Mouse (Mus musculus) intestine, embryonic 15.5 days (tissue): Measurements from ENCODE around the gene Dock1. TPM values are rescaled to one million over a fixed set of nuclear protein-coding genes. Genes with fewer than 3 reads are reported as not detected.

ENCODE experiments used
- ATAC-seq: fragments of 200-750 bp; cut with Nextera tagmentation; 2 replicates; pipeline ENCODE4 v1.8.0; 2017; ENCODE audit warnings: moderate TSS enrichment, moderate library complexity
- H3K27ac ChIP-seq: fragments of 300-500 bp; sonication (generic); 2 replicates; pipeline ENCODE4 v1.5.1; 2015; ENCODE audit warnings: mild to moderate bottlenecking, inconsistent platforms
- H3K27me3 ChIP-seq: fragments of 300-500 bp; sonication (generic); replicated peaks from 2 replicates; pipeline ENCODE4 v1.6.1; 2015; ENCODE audit warnings: inconsistent platforms
- H3K36me3 ChIP-seq: fragments of 300-500 bp; sonication (generic); 2 replicates; pipeline ENCODE4 v1.6.1; 2015; ENCODE audit warnings: inconsistent platforms
- H3K4me1 ChIP-seq: fragments of 300-500 bp; sonication (generic); replicated peaks from 2 replicates; pipeline ENCODE4 v1.6.1; 2015; ENCODE audit warnings: inconsistent platforms
- H3K4me2 ChIP-seq: fragments of 300-500 bp; sonication (generic); replicated peaks from 2 replicates; pipeline ENCODE4 v1.6.1; 2015; ENCODE audit warnings: mild to moderate bottlenecking, inconsistent platforms
- H3K4me3 ChIP-seq: fragments of 300-500 bp; sonication (generic); replicated peaks from 2 replicates; pipeline ENCODE4 v1.5.1; 2015; ENCODE audit warnings: inconsistent platforms
- H3K9ac ChIP-seq: fragments of 300-500 bp; sonication (generic); 2 replicates; pipeline ENCODE4 v1.6.1; 2015; ENCODE audit warnings: inconsistent platforms
- H3K9me3 ChIP-seq: fragments of 300-500 bp; sonication (generic); 2 replicates; pipeline ENCODE4 v1.6.1; 2016; ENCODE audit warnings: inconsistent platforms
- WGBS: fragments of 180-500 bp; shearing (Covaris S2); methylation state at CpG from one replicate; pipeline ENCODE4 v1.1.7; 2015; 5-methylcytosine and 5-hydroxymethylcytosine counted together
- polyA plus RNA-seq: library from polyadenylated mRNA; unstranded; fragments of >200 nt; fragmentation: Nextera tagmentation; extraction: Ambion mirVana; gene quantifications from 2 replicates; pipeline ENCODE4 v1.2.1, GENCODE M21; 2015

Dock1 gene
- polyA plus RNA-seq, 1 experiment from 2014 or later, result 29.5 TPM

DNA sequence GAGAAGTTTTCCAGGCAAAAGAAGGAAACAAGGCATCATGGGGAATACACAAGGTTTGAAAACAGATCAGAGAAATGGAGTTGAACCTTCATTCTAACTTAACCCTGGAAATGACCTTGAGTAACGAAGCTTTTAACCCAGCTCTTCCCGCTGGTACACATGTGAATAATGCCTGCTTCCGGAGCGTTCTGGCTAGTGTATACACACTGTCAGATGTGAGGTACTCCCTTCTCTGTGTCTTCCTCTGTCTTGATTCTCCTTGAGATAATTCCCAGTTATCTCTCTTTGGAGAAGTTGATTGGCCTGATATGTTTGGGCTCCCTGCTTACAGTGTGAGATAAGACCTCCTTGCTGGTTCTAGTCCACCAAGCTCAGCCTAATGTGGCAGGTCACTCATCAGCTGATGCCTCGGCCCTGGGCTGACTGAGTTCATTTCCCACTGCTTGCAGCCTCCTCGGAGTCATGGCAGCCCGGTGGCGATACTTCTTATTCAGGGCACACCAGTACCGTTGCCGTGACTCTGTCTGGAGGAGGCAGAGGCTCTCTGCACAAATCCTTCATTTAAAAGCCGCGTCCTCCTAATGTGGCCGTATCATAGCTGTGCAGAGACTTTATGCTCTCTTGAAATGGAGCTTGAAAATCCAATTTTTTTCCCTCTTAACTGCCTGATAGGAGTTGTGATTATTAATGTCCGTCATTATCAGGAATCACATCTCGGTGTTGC lies 102.6 kb downstream of the Dock1 start:
- H3K27me3 ChIP-seq, result no peaks in the 10 kb centered on the region
- no peak overlapping the region for H3K9ac ChIP-seq
- H3K4me2 ChIP-seq, result no peak overlapping the region
- WGBS, result 79% methylated on average over 15 of the region's 15 CpGs
- H3K27ac ChIP-seq, result no peak overlapping the region
- H3K4me1 ChIP-seq, result no peaks in the 10 kb centered on the region
- ATAC-seq, result no peak
- H3K36me3 ChIP-seq, result peaks cover 27% of the 10 kb centered on the region
- no peak overlapping the region for H3K4me3 ChIP-seq
- no peaks in the 10 kb centered on the region for H3K9me3 ChIP-seq

GRCm38 (mm10) chr7:134773761-134774415 lies 103.4 kb downstream of the Dock1 start:
- H3K4me1 ChIP-seq, result no peaks in the 10 kb centered on the region
- H3K27me3 ChIP-seq, result no peaks in the 10 kb centered on the region
- peaks cover 18% of the 10 kb centered on the region for H3K36me3 ChIP-seq
- no peak overlapping the region for H3K4me2 ChIP-seq
- peak; percentile 93 for ATAC-seq
- no peak overlapping the region for H3K9ac ChIP-seq
- H3K27ac ChIP-seq, result 0 out of 2 replicates have a peak overlapping the region, but pooled peaks have one; percentile 48
- no peaks in the 10 kb centered on the region for H3K9me3 ChIP-seq
- H3K4me3 ChIP-seq, result no peak overlapping the region
- 59% methylated on average over 6 of the region's 6 CpGs for WGBS

GRCm38 (mm10) chr7:134774468-134775162 lies 104.2 kb downstream of the Dock1 start:
- Histone ChIP-seq H3K27me3 (no peaks in the 10 kb centered on the region), H3K9ac (no peak overlapping the region), H3K9me3 (no peaks in the 10 kb centered on the region), H3K4me2 (no peak overlapping the region), H3K4me3 (no peak overlapping the region), H3K36me3 (peaks cover 11% of the 10 kb centered on the region), H3K4me1 (no peaks in the 10 kb centered on the region), H3K27ac (no peak overlapping the region)
- ATAC-seq, result no peak
- 88% methylated on average over 6 of the region's 6 CpGs for WGBS

- Histone ChIP-seq H3K9ac (no peak overlapping the region), H3K36me3 (peaks cover 8% of the 10 kb centered on the region), H3K4me3 (no peak overlapping the region), H3K9me3 (no peaks in the 10 kb centered on the region), H3K27ac (no peak overlapping the region), H3K4me2 (no peak overlapping the region), H3K4me1 (no peaks in the 10 kb centered on the region), H3K27me3 (no peaks in the 10 kb centered on the region)
- ATAC-seq, result no peak
- WGBS, result 84% methylated on average over 10 of the region's 10 CpGs
These were observed 105.2 kb downstream of the Dock1 start for GRCm38 (mm10) chr7:134775671-134776070.

DNA sequence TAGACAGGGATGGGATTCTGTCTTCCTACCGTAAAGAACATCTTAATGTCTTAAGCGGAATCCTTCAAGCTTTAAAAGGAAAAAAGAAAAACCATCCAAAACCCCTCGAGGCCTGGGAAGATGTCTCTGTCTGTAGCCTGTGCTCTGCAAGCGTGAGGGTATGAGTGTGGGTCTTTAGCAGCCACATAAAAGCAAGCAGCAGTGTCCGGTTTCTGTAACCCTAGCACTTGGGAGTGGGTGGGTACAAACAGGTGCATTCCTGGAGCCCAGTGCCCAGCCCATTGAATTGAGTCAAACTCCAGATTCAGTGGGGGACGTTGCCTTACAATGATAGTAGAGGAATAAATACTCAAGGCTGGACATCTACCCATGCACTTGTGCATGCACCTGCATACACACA lies 105.9 kb downstream of the Dock1 start:
- Histone ChIP-seq H3K4me3 (no peak overlapping the region), H3K27me3 (no peaks in the 10 kb centered on the region), H3K36me3 (peaks cover 5% of the 10 kb centered on the region; the same call in 1 of the 2 replicates), H3K27ac (no peak overlapping the region), H3K9me3 (no peaks in the 10 kb centered on the region), H3K4me2 (no peak overlapping the region), H3K4me1 (no peaks in the 10 kb centered on the region), H3K9ac (no peak overlapping the region)
- no peak for ATAC-seq
- 81% methylated on average over 6 of the region's 6 CpGs for WGBS

DNA sequence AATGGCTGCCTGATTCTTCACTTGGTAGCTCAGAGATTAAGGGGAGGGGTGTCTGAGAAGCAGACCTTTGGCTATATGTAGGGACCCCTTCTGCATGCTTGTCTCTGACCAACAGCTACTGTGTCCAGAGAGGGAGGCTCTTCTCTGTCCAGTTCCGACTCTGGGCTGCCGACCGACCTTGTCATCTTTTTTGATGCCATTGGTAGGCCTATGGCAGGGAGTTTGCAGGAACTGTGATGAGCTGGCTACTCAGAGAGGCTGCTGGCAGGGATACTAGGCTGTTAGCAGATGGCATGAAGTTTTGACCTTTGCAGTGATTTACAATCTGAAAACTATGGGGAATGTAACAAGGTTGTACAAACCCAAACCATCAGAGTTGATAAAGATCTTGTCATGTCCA lies 109.3 kb downstream of the Dock1 start:
- Histone ChIP-seq H3K9ac (no peak overlapping the region), H3K27ac (no peak overlapping the region), H3K4me2 (no peak overlapping the region), H3K9me3 (no peaks in the 10 kb centered on the region), H3K27me3 (no peaks in the 10 kb centered on the region), H3K36me3 (peaks cover 14% of the 10 kb centered on the region; the same call in 1 of the 2 replicates), H3K4me1 (no peaks in the 10 kb centered on the region), H3K4me3 (no peak overlapping the region)
- no peak for ATAC-seq
- WGBS, result 90% methylated on average over 3 of the region's 3 CpGs

GRCm38 (mm10) chr7:134787110-134787509 lies 116.7 kb downstream of the Dock1 start:
- ATAC-seq, result no peak
- peaks cover 17% of the 10 kb centered on the region; the same call in 1 of the 2 replicates for H3K36me3 ChIP-seq
- 83% methylated on average over 4 of the region's 4 CpGs for WGBS

DNA sequence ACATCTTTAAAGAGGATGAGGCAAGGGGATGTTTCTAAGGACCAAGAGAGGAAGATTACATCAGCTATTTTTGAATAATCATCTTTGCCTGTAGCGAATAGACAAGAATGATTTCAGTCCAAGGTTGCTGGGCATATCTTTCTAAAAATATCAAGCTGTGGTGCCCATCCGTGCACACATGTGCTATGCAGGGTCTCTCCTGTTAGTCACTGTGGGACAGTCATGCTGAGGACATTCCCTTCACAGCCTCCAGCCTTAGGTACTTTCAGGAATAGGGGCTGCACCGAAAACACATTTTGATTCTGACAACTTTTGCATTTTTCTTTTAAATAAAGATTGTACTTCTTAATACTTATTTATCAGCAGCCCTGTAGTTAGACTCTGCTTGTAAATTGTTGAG lies 124.4 kb downstream of the Dock1 start:
- Histone ChIP-seq H3K4me2 (no peak overlapping the region), H3K4me3 (no peak overlapping the region), H3K27ac (no peak overlapping the region), H3K9ac (no peak overlapping the region), H3K27me3 (no peaks in the 10 kb centered on the region), H3K36me3 (peaks cover 13% of the 10 kb centered on the region; the same call in 1 of the 2 replicates), H3K4me1 (no peaks in the 10 kb centered on the region), H3K9me3 (no peaks in the 10 kb centered on the region)
- 94% methylated on average over 3 of the region's 3 CpGs for WGBS
- no peak for ATAC-seq

More at GRCm38 (mm10) chr7:134787110-134787509, 116.7 kb downstream of the Dock1 start:
- Histone ChIP-seq H3K9me3 (no peaks in the 10 kb centered on the region), H3K27ac (no peak overlapping the region), H3K9ac (no peak overlapping the region), H3K4me2 (no peak overlapping the region), H3K4me3 (no peak overlapping the region), H3K27me3 (no peaks in the 10 kb centered on the region), H3K4me1 (no peaks in the 10 kb centered on the region)

DNA sequence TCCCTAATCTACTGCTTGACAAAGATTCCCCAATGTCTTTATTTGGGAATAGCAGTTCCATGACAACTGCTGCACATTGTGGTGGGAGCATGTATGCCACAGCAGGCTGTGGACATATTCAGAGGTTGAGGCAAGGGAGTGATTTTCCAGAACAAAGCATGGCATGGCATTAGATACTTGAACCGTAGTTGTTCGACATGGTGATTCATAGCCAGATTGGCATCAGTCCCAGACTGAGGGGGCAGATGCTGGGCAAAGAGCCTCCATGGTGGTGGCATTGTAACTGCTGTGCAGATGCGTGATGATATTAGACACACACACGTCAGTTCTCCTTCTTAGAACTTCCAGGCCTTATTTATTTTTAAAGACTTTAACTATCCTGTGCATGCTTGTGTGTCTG lies 129.6 kb downstream of the Dock1 start:
- Histone ChIP-seq H3K9me3 (no peaks in the 10 kb centered on the region), H3K4me3 (no peak overlapping the region), H3K27ac (no peak overlapping the region), H3K4me2 (no peak overlapping the region), H3K36me3 (no peaks in the 10 kb centered on the region), H3K4me1 (no peaks in the 10 kb centered on the region), H3K9ac (no peak overlapping the region), H3K27me3 (no peaks in the 10 kb centered on the region)
- ATAC-seq, result no peak
- 81% methylated on average over 4 of the region's 4 CpGs for WGBS

DNA sequence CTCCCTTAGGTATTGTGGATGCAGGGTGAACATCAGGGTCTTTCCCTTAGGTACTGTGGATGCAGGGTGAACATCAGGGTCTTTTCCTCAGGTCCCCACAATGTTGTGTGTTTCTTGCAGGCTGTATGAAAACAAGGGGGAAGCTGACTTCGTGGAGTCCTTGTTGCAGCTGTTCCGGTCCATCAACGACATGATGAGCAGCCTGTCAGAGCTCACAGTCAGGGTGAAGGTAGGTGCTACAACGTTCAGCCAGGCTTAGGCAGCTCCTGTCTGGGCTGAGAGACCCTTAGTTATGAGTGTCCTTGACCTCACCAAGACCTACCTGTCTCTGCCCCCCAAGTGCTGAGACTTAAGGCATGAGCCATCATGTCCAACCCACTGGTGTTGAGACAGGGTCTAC lies 134.0 kb downstream of the Dock1 start:
- Histone ChIP-seq H3K4me1 (no peaks in the 10 kb centered on the region), H3K36me3 (no peaks in the 10 kb centered on the region)
- no peak for ATAC-seq

DNA sequence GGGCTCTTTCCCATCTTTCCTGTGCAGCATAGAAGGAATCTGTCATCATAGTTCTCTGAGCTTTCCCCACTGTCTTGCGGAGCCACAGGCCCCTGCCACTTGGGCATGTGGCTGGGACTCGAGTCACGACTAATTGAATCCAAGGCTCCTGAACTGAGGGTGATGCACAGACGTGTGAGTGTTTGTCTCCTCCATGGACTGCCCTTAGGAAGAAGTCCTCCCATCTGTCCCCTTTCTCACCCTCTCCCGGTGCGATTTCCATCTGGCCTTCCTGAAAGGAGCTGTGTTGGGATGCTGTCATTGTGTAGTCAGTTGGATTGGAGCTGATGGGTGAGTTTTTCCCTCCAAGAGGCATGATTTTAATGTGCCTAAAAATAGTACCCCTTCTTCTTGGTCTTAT lies 136.3 kb downstream of the Dock1 start:
- Histone ChIP-seq H3K9ac (no peak overlapping the region), H3K27me3 (no peaks in the 10 kb centered on the region), H3K27ac (no peak overlapping the region), H3K36me3 (no peaks in the 10 kb centered on the region), H3K4me2 (no peak overlapping the region), H3K4me3 (no peak overlapping the region), H3K4me1 (no peaks in the 10 kb centered on the region), H3K9me3 (no peaks in the 10 kb centered on the region)
- 78% methylated on average over 6 of the region's 6 CpGs for WGBS
- no peak for ATAC-seq

More for the DNA sequence above, 134.0 kb downstream of the Dock1 start:
- Histone ChIP-seq H3K9me3 (no peaks in the 10 kb centered on the region), H3K4me2 (no peak overlapping the region), H3K27me3 (no peaks in the 10 kb centered on the region), H3K4me3 (no peak overlapping the region), H3K27ac (no peak overlapping the region), H3K9ac (no peak overlapping the region)
- 86% methylated on average over 4 of the region's 4 CpGs for WGBS

DNA sequence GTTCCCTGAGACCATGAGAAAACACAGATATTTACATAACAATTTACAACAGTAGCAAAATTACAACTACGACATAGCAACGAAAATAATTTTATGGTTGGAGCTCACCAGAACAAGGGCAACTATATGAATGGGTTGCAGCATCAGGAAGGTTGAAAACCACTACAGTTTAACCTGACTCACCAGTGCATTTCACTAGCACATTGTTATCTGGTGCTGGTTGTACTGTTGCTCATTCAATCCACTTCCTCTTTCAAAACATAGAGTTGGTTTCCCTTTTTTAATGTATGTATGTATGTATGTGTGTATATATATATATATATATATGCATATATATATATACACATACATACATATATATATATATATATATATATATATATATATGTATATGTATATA lies 138.0 kb downstream of the Dock1 start:
- Histone ChIP-seq H3K4me3 (no peak overlapping the region), H3K9ac (no peak overlapping the region), H3K27me3 (no peaks in the 10 kb centered on the region), H3K4me1 (no peaks in the 10 kb centered on the region), H3K9me3 (no peaks in the 10 kb centered on the region), H3K27ac (no peak overlapping the region), H3K36me3 (0 out of 2 replicates have a peak, but pooled peaks cover 2% of the 10 kb centered on the region), H3K4me2 (no peak overlapping the region)
- 91% methylated on average over 2 of the region's 2 CpGs for WGBS
- no peak for ATAC-seq
